Mouse (Mus musculus): Measurements from ENCODE around the gene Supt16.

The Supt16 gene

DNA sequence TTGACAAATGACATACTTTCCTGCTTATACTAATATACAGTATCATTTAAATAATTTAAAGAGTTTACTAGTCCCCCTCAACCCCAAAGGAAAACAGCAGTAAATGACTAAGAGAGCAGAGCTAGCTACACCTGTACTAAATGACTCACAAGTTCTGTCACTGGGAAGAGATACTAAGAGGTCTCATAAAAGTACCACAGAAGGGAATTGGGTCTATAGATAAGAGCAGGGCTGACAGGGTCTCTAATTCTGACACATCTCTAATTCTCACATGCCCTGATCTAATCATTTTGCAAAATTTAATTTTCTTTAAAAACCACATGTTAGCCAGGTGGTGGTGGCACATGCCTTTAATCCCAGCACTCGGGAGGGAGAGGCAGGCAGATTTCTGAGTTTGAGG, 8.4 kb downstream of the Supt16 start:
- ChIA-PET POLR2A (interaction anchor here in 2 of 4 experiments (0.7 to 10.3 kb wide), 15 partner anchors 8 to 128 kb away, joined by 3 to 109 read pairs (median 4); partner anchors contain the start of gene Supt16 (in 2 of the 2)), CTCF (interaction anchor here in 1 of 4 experiments (0.7 kb wide), 1 partner anchor 108 kb away, joined by 3 read pairs; no protein-coding TSS in a partner anchor)

- CTCF ChIA-PET: interaction anchor here in 1 of 4 experiments (1.0 kb wide), 1 partner anchor 264 kb away, joined by 3 read pairs; no protein-coding TSS in a partner anchor
- POLR2A ChIA-PET: interaction anchor here in 2 of 4 experiments (0.5 to 1.5 kb wide), 12 partner anchors 9 to 120 kb away, joined by 3 to 8 read pairs (median 3); partner anchors contain the start of gene Hnrnpc (in 1 of the 2)
Measured at GRCm38 (mm10) chr14:52166571-52166970, 30.6 kb downstream of the Supt16 start.

- CTCF ChIA-PET: interaction anchor here in 2 of 4 experiments (0.9 to 1.0 kb wide), 2 partner anchors 9 to 14 kb away, joined by 3 to 5 read pairs; no protein-coding TSS in a partner anchor
Measured at GRCm38 (mm10) chr14:52160911-52161310, 36.3 kb downstream of the Supt16 start.

GRCm38 (mm10) chr14:52155008-52155407, 42.2 kb downstream of the Supt16 start:
- ChIA-PET CTCF (interaction anchor here in 1 of 4 experiments (1.6 kb wide), 1 partner anchor 30 kb away, joined by 3 read pairs; no protein-coding TSS in a partner anchor), POLR2A (interaction anchor here in 2 of 4 experiments (0.8 to 9.9 kb wide), 14 partner anchors 9 to 84 kb away, joined by 3 to 73 read pairs (median 3); no protein-coding TSS in a partner anchor)

More at GRCm38 (mm10) chr14:52160911-52161310, 36.3 kb downstream of the Supt16 start:
- POLR2A ChIA-PET: interaction anchor here in 2 of 4 experiments (0.7 to 3.3 kb wide), 11 partner anchors 9 to 144 kb away, joined by 3 to 13 read pairs (median 5); partner anchors contain the start of genes Mettl3 (in 1 of the 2) and Supt16 (in 1 of the 2)

DNA sequence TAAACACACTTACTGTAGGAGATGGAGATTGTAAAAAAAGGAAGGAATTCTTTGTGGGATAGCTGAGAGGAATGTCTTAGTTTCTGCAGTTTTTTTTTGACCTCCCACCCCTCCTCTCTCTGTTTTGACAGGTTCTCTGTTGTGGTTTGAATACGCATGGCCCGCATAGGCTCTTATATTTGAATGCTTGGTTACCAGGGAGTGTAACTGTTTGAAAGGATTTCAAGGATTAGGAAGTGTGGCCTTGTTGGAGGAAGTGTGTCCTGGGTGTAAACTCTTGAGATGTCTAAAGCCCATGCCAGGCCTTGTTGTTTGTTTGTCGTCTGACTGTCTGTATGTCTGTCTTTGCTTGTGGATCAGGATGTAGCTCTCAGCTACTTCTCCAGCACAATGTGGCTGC, 44.6 kb downstream of the Supt16 start:
- POLR2A ChIA-PET: interaction anchor here in 3 of 4 experiments (0.6 to 9.9 kb wide), 15 partner anchors 11 to 139 kb away, joined by 3 to 73 read pairs (median 4); partner anchors contain the start of genes Hnrnpc (in 2 of the 3), Rab2b (in 1 of the 3) and Tox4 (in 1 of the 3)
- CTCF ChIA-PET: interaction anchor here in 1 of 4 experiments (1.3 kb wide), 1 partner anchor 11 kb away, joined by 3 read pairs; no protein-coding TSS in a partner anchor

DNA sequence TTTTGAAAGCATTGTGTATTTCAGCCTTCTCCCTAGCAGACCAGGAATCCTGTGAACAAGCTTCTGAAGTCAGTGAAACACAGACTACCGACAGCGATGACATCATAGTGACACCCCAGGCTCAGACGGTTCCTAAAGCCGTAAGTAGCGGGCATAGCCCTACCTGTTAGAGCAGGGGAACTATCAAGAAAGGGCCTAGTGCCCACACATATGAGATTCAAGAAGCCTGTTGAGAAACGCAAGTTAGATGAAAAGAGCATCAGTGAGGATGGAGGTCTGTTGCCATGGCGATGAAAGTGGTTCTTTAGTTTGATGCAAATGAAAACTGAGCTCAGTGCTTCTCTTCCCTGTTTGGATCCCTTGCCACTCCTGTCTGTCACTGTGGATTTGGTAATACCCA, 45.0 kb downstream of the Supt16 start:
- ChIA-PET CTCF (interaction anchor here in 1 of 4 experiments (1.3 kb wide), 1 partner anchor 11 kb away, joined by 3 read pairs; no protein-coding TSS in a partner anchor), POLR2A (interaction anchor here in 3 of 4 experiments (0.7 to 9.9 kb wide), 13 partner anchors 10 to 138 kb away, joined by 3 to 73 read pairs (median 4); partner anchors contain the start of genes Hnrnpc (in 2 of the 3), Rab2b (in 1 of the 3) and Tox4 (in 1 of the 3))

- CTCF ChIA-PET: interaction anchor here in 2 of 4 experiments (0.5 to 1.0 kb wide), 4 partner anchors 9 to 93 kb away, joined by 3 to 4 read pairs (median 3); partner anchors contain the start of gene Hnrnpc (in 1 of the 2)
- POLR2A ChIA-PET: interaction anchor here in 3 of 4 experiments (0.6 to 9.9 kb wide), 17 partner anchors 9 to 258 kb away, joined by 3 to 73 read pairs (median 3); partner anchors contain the start of genes Hnrnpc (in 2 of the 3), Rab2b (in 1 of the 3) and Tox4 (in 1 of the 3)
Measured at GRCm38 (mm10) chr14:52149888-52150287, 47.3 kb downstream of the Supt16 start.

GRCm38 (mm10) chr14:52146540-52146939, 50.7 kb downstream of the Supt16 start:
- ChIA-PET CTCF (interaction anchor here (0.5 to 2.4 kb wide), 31 partner anchors 10 to 243 kb away, joined by 3 to 16 read pairs (median 3); partner anchors contain the start of gene Hnrnpc (in 2 of the 4)), POLR2A (interaction anchor here (0.7 to 8.1 kb wide), 39 partner anchors 8 to 952 kb away, joined by 3 to 98 read pairs (median 5); partner anchors contain the start of genes Hnrnpc (in 3 of the 4), Mettl3 (in 1 of the 4), Rab2b (in 1 of the 4) and Rpgrip1 (in 1 of the 4))

DNA sequence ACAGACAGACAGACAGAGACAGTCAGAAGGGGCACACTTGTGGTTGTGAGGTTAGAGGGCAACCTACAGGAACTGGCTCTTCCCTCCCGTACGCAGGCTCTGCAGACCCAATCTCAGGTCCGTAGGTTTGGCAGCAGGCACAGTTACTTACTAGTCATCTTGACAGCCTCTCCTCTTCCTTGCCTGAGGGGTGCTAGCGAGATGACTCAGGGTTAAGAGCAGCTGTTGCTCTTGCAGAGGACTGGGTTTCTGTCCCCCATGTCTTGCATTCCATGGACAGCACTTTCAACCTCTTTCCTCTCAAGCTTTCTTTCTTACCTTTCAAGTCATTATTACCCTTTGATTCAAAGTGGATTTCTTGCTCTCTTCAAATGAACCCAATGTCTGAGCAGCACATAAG, 53.1 kb downstream of the Supt16 start:
- POLR2A ChIA-PET: interaction anchor here (0.5 to 8.1 kb wide), 19 partner anchors 9 to 161 kb away, joined by 3 to 98 read pairs (median 4); partner anchors contain the start of genes Hnrnpc (in 2 of the 4), Zfp219 (in 2 of the 4), Mettl3 (in 1 of the 4) and Rab2b (in 1 of the 4)
- CTCF ChIA-PET: interaction anchor here in 3 of 4 experiments (0.7 to 1.6 kb wide), 3 partner anchors 14 to 281 kb away, joined by 3 to 4 read pairs (median 3); no protein-coding TSS in a partner anchor

DNA sequence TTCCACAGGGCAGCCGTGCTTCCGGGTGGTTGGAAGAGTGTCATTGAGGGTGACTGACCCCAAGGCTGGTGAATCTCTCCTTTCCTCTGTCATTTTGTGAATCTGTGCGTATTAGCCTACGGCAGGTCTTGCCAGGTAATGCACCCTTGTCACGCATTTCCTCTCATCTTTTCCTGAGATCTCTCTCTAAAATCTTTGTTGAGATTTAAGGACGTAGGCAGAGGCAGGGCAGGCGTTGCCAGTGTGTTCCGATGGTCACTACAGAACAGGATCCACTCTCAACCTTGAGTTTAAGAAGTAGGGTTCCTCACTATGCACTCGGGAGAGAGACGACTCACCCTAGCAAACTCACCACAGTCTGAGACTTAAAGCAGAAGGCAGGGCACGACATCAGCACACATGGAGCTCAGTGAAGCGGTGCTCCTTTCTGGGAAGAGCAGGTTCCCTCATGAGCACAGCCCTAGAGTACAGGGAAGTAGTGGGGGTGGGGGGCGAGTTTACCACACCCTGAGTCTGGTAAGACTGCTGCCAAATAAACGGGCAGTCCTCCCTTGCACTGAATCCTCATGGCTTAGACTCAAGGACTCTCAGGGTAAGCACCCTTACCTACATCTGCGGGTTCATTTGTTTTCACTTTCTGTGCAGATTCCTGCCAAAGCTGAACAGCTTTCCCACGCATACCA, 55.6 kb downstream of the Supt16 start:
- CTCF ChIA-PET: interaction anchor here (0.6 to 1.7 kb wide), 14 partner anchors 11 to 258 kb away, joined by 3 to 5 read pairs (median 3); partner anchors contain the start of genes Chd8 (in 1 of the 4) and Mettl17 (in 1 of the 4)

DNA sequence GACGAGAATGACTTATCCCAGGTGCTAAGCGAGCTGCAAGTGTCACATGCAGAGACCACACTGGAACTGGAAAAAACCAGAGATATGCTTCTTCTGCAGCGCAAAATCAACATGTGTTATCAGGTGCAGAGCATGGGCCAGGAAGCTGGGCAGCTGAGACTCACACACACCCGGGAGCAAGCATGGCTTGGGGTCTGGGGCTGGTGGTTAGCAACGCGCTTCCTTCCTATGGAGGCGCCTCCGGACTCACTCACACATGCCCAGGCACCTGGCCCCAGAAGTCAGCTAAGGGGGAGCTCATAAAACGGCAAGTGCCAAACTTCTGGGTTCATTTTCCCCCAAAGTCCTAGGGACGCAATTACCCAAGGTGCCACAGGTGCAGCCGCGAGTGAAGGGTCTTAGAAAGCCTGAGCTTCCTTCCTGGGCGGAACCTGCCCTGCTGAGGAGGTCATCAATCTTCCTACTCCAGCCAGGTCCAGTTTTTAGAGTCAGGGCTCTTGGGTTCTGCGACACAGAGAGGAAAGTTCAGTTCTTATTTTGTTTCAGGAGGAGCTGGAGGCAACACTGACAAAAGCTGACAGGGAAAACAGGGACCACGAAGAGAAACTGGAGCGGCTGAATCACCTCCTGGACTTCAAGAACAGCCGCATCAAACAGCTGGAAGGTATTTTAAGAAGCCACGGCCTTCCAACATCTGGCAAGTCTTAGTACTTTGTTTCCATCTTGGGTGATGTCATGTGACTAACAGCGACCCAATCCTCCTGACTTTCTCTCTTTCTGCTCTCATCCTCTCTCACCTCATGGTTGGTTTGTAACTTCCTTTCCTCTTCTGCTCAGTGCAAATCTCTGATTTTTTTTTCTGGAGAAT, 56.4 kb downstream of the Supt16 start:
- ChIA-PET CTCF (interaction anchor here (0.5 to 1.7 kb wide), 15 partner anchors 9 to 258 kb away, joined by 3 to 6 read pairs (median 3); partner anchors contain the start of genes Chd8 (in 1 of the 4) and Ndrg2 (in 1 of the 4)), POLR2A (interaction anchor here (0.5 to 8.1 kb wide), 61 partner anchors 9 to 257 kb away, joined by 3 to 98 read pairs (median 4); partner anchors contain the start of genes Hnrnpc (in 4 of the 4), Mettl3 (in 3 of the 4), Supt16 (in 2 of the 4) and Mettl17 (in 1 of the 4))

More for the DNA sequence above, 55.6 kb downstream of the Supt16 start:
- POLR2A ChIA-PET: interaction anchor here in 3 of 4 experiments (0.6 to 8.1 kb wide), 52 partner anchors 8 to 213 kb away, joined by 3 to 98 read pairs (median 5); partner anchors contain the start of genes Hnrnpc (in 3 of the 3), Supt16 (in 3 of the 3), Mettl3 (in 1 of the 3) and Rpgrip1 (in 1 of the 3)

- POLR2A ChIA-PET: interaction anchor here in 1 of 4 experiments (0.6 kb wide), 1 partner anchor 855 kb away, joined by 3 read pairs; no protein-coding TSS in a partner anchor
- CTCF ChIA-PET: no interaction called here
Measured at GRCm38 (mm10) chr14:52133584-52133983, 63.6 kb downstream of the Supt16 start.

- ChIA-PET CTCF (interaction anchor here in 3 of 4 experiments (0.6 to 2.9 kb wide), 11 partner anchors 11 to 222 kb away, joined by 3 to 12 read pairs (median 3); no protein-coding TSS in a partner anchor), POLR2A (interaction anchor here in 3 of 4 experiments (0.6 to 3.9 kb wide), 19 partner anchors 12 to 173 kb away, joined by 3 to 24 read pairs (median 3); partner anchors contain the start of gene Hnrnpc (in 2 of the 3))
Measured at GRCm38 (mm10) chr14:52124636-52125035, 72.6 kb downstream of the Supt16 start.

GRCm38 (mm10) chr14:52123918-52124317, 73.3 kb downstream of the Supt16 start:
- ChIA-PET CTCF (interaction anchor here (0.6 to 2.9 kb wide), 12 partner anchors 11 to 221 kb away, joined by 3 to 12 read pairs (median 3); no protein-coding TSS in a partner anchor), POLR2A (interaction anchor here (0.6 to 3.9 kb wide), 18 partner anchors 10 to 203 kb away, joined by 3 to 24 read pairs (median 4); partner anchors contain the start of gene Hnrnpc (in 2 of the 4))

- ChIA-PET POLR2A (interaction anchor here in 3 of 4 experiments (0.6 to 12.3 kb wide), 17 partner anchors 9 to 223 kb away, joined by 3 to 345 read pairs (median 5); partner anchors contain the start of genes Hnrnpc (in 2 of the 3), Rpgrip1 (in 1 of the 3) and Supt16 (in 1 of the 3)), CTCF (interaction anchor here in 2 of 4 experiments (1.7 to 2.1 kb wide), 3 partner anchors 16 to 219 kb away, joined by 4 to 8 read pairs (median 5); partner anchors contain the start of gene Hnrnpc (in 1 of the 2))
Measured at GRCm38 (mm10) chr14:52120169-52120568, 77.0 kb downstream of the Supt16 start.
